10 mouse cellular contexts compared by ENCODE assay signal in the genomic region with DNA sequence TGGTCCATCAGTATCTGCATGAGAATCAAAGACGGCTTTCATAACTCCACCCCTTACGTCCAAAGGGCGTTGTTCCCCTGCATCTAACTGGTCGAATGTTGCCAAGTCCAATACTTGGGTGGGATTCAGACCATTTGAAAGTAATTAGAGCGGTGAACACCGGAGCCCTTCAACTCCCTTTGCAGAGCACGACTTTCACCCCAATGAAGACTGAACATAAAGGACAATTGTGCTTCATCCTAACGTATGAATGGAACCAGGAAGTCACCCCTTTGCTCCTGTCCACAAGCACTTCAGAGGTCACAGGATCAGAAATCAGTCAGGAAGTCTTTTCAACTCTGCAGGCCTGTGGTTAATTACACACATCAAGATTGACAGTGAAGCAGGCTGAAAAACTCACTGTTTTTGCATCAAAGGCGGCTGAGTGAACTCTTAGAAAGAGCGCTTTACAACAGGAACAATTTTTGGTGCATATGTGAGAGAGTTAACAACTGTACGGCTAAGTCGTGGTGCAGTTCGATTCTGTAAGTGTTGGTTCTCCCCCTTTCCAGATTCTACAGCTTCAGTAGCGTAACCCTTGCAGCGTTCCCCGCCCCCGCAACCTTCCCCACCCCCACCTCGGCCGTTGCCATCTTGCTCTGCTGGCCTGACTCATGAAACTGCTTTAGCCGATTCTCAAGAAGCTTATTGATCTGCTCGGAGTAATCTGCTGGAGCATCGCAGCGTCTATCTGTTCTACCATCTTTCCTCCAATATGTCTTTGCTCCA.
DNase-seq lines count a peak whose midpoint lies in the region; ATAC-seq and TF ChIP-seq lines count a peak whose summit lies in the region.
"Had no signal": no experiment of that assay in that cellular context is flagged by ENCODE, and none has a peak within 500 bp of the region (broad histone marks: within the 10 kb centered on the region; RNA-seq: fewer than 3 reads in every experiment).

No protein-coding gene starts in this region.

- no peak for ATAC-seq in embryonic facial prominence, embryonic 12.5 days (ENCODE audit: insufficient number of reproducible peaks, insufficient read depth, low FRiP score, low TSS enrichment)
- peak; percentile 77; the same call in 1 of the 2 replicates for ATAC-seq in hindbrain, embryonic 14.5 days (ENCODE audit: low FRiP score)
- no peak; the same call in 1 of the 2 replicates for ATAC-seq in midbrain, postnatal 0 days (ENCODE audit: low FRiP score)
- no peak for ATAC-seq in monocyte, adult 5-6 weeks (replicated peaks; ENCODE audit: insufficient number of reproducible peaks, low FRiP score, low TSS enrichment, poor library complexity, severe bottlenecking)

- no peaks in the 10 kb centered on the region for H3K4me1 ChIP-seq in embryonic facial prominence, embryonic 12.5 days
- no peaks in the 10 kb centered on the region for H3K4me1 ChIP-seq in hindbrain, embryonic 14.5 days (replicated peaks; ENCODE audit: control insufficient read depth, insufficient read depth, low read length)
- no peaks in the 10 kb centered on the region for H3K4me1 ChIP-seq in midbrain, postnatal 0 days (ENCODE audit: insufficient read depth, low read length)
- H3K4me1 ChIP-seq in heart, adult 2 months (ENCODE audit: control insufficient read depth, insufficient read depth, low read length): no peaks in the 10 kb centered on the region
- H3K4me1 ChIP-seq: heart, embryonic 15.5 days had no signal

- DNase-seq in ZHBTc4 (ENCODE audit: low read depth, low spot score): peak; percentile 88
- peak; percentile 30 for DNase-seq in hindbrain, embryonic 14.5 days (ENCODE audit: low spot score)
- DNase-seq in midbrain, postnatal 0 days (ENCODE audit: low spot score): peak; percentile 49
- DNase-seq in spleen, postnatal 14 days (ENCODE audit: low spot score in 2 of 2): no peak
- DNase-seq in heart, adult 2 months: no peak
- DNase-seq: kidney, postnatal 25 days had no signal

- H3K9me3 ChIP-seq in embryonic facial prominence, embryonic 12.5 days: no peaks in the 10 kb centered on the region
- H3K9me3 ChIP-seq in hindbrain, embryonic 14.5 days (ENCODE audit: control insufficient read depth, low read length): no peaks in the 10 kb centered on the region
- H3K9me3 ChIP-seq in midbrain, postnatal 0 days (ENCODE audit: low read length): no peaks in the 10 kb centered on the region
- H3K9me3 ChIP-seq: heart, embryonic 15.5 days had no signal

- H3K36me3 ChIP-seq in embryonic facial prominence, embryonic 12.5 days: no peaks in the 10 kb centered on the region
- H3K36me3 ChIP-seq in hindbrain, embryonic 14.5 days (replicated peaks; ENCODE audit: control insufficient read depth, insufficient read depth): no peaks in the 10 kb centered on the region
- H3K36me3 ChIP-seq in midbrain, postnatal 0 days (ENCODE audit: insufficient read depth, low read length): no peaks in the 10 kb centered on the region
- H3K36me3 ChIP-seq in heart, adult 2 months (ENCODE audit: control insufficient read depth, insufficient read depth, low read length): no peaks in the 10 kb centered on the region
- H3K36me3 ChIP-seq: heart, embryonic 15.5 days had no signal

- TF ChIP-seq POLR2A in heart, adult 2 months (IDR thresholded peaks at IDR 0.05; ENCODE audit: insufficient read depth, low read depth, low read length): no peak

- no peaks in the 10 kb centered on the region for H3K79me2 ChIP-seq in heart, adult 2 months (replicated peaks; ENCODE audit: control insufficient read depth, insufficient read depth, low read length)

- TF ChIP-seq CTCF in midbrain, postnatal 0 days (IDR thresholded peaks at IDR 0.05): no peak
- TF ChIP-seq CTCF in heart, adult 2 months (IDR thresholded peaks at IDR 0.05): no peak

- no peak for TF ChIP-seq EP300 in heart, adult 2 months (IDR thresholded peaks at IDR 0.05; ENCODE audit: insufficient read depth, low read depth, low read length)

- peak overlapping the region; percentile 53 for H3K4me2 ChIP-seq in embryonic facial prominence, embryonic 12.5 days (replicated peaks)
- H3K4me2 ChIP-seq in hindbrain, embryonic 14.5 days (replicated peaks): peak overlapping the region; percentile 29
- no peak overlapping the region for H3K4me2 ChIP-seq in midbrain, postnatal 0 days (ENCODE audit: low read depth, low read length, poor library complexity, severe bottlenecking)
- H3K4me2 ChIP-seq: heart, embryonic 15.5 days had no signal

- 20% methylated on average over 23 of the region's 23 CpGs for WGBS in embryonic facial prominence, embryonic 12.5 days
- WGBS in hindbrain, embryonic 14.5 days: 41% methylated on average over 23 of the region's 23 CpGs
- WGBS in midbrain, postnatal 0 days: 67% methylated on average over 23 of the region's 23 CpGs
- WGBS in heart, adult 2 months: 69% methylated on average over 23 of the region's 23 CpGs

- intact Hi-C loops in heart, adult 2 months (cut with DNase I): no loop called here

- H3K27ac ChIP-seq in embryonic facial prominence, embryonic 12.5 days: peak overlapping the region; percentile 25; the same call in 1 of the 2 replicates
- H3K27ac ChIP-seq in hindbrain, embryonic 14.5 days: no peak overlapping the region; the same call in 1 of the 2 replicates
- H3K27ac ChIP-seq in midbrain, postnatal 0 days (ENCODE audit: low read depth, low read length): 0 out of 2 replicates have a peak overlapping the region, but pooled peaks have one; percentile 26
- H3K27ac ChIP-seq in heart, adult 2 months: no peak overlapping the region
- H3K27ac ChIP-seq: heart, embryonic 15.5 days; liver, embryonic 14.5 days had no signal

- no peaks in the 10 kb centered on the region for H3K27me3 ChIP-seq in embryonic facial prominence, embryonic 12.5 days
- H3K27me3 ChIP-seq in hindbrain, embryonic 14.5 days (ENCODE audit: control insufficient read depth, insufficient read depth, low read length): no peaks in the 10 kb centered on the region
- no peaks in the 10 kb centered on the region for H3K27me3 ChIP-seq in midbrain, postnatal 0 days (ENCODE audit: insufficient read depth, low read length)
- H3K27me3 ChIP-seq in heart, adult 2 months (ENCODE audit: control insufficient read depth, insufficient read depth, low read length): no peaks in the 10 kb centered on the region
- H3K27me3 ChIP-seq: heart, embryonic 15.5 days had no signal

- H3K4me3 ChIP-seq in embryonic facial prominence, embryonic 12.5 days: peak overlapping the region; percentile 25
- H3K4me3 ChIP-seq in hindbrain, embryonic 14.5 days (replicated peaks; ENCODE audit: low read length): no peak overlapping the region
- no peak overlapping the region for H3K4me3 ChIP-seq in midbrain, postnatal 0 days (ENCODE audit: low read depth, low read length)
- no peak overlapping the region for H3K4me3 ChIP-seq in heart, adult 2 months
- H3K4me3 ChIP-seq: heart, embryonic 15.5 days had no signal

- H3K9ac ChIP-seq in embryonic facial prominence, embryonic 12.5 days: 0 out of 2 replicates have a peak overlapping the region, but pooled peaks have one; percentile 27
- no peak overlapping the region for H3K9ac ChIP-seq in hindbrain, embryonic 14.5 days
- H3K9ac ChIP-seq in midbrain, postnatal 0 days (replicated peaks; ENCODE audit: low read length, poor library complexity, severe bottlenecking): no peak overlapping the region
- no peak overlapping the region for H3K9ac ChIP-seq in heart, adult 2 months (ENCODE audit: low read depth, low read length)
- H3K9ac ChIP-seq: heart, embryonic 15.5 days; liver, embryonic 14.5 days had no signal

Comparison
In these comparisons a context has a peak if more than half of its experiments do, and no peak if none do; other contexts are left out.
1. DNase-seq: peak in ZHBTc4 (single experiment), hindbrain, embryonic 14.5 days (single experiment) and midbrain, postnatal 0 days (single experiment); none in spleen, postnatal 14 days (0 of 2) and heart, adult 2 months (0 of 2).
2. H3K27ac ChIP-seq: peak in embryonic facial prominence, embryonic 12.5 days (single experiment) and midbrain, postnatal 0 days (single experiment); none in hindbrain, embryonic 14.5 days (single experiment) and heart, adult 2 months (single experiment).